8 mouse cellular contexts compared by ENCODE assay signal in genomic region chr16:96145110-96145800, GRCm38 (mm10). TPM values are rescaled to one million over a fixed set of nuclear protein-coding genes. Genes with fewer than 3 reads are reported as not detected.
DNase-seq lines count a peak whose midpoint lies in the region; ATAC-seq lines count a peak whose summit lies in the region.

TSS of gene Wrb (plus strand) at chr16:96145407.

- DNase-seq in adrenal gland, adult (ENCODE audit: inconsistent age in 2 of 2, low spot score in 1 of 2) = peak; percentile 100
- DNase-seq in embryo, embryonic 10.5 days (ENCODE audit: low spot score) = peak; percentile 100
- peak; percentile 100 for DNase-seq in gastrocnemius, postnatal 14 days
- peak; percentile 100 for DNase-seq in left cerebral cortex, postnatal 10 days (ENCODE audit: extremely low spot score in 1 of 2, low spot score in 2 of 2)
- peak; percentile 100 for DNase-seq in right cerebral cortex, postnatal 25 days
- peak; percentile 100 for DNase-seq in urinary bladder, postnatal 4 days (ENCODE audit: low spot score in 2 of 2)

- ATAC-seq in inflammation-experienced regulatory T-cells, adult 6 months = peak; percentile 93
- ATAC-seq in megakaryocyte-erythroid progenitor cell, adult 5-6 weeks (replicated peaks; ENCODE audit: low FRiP score, low TSS enrichment, poor library complexity, severe bottlenecking) = peak; percentile 98

- intact Hi-C loops in gastrocnemius, postnatal 14 days (cut with DNase I; ENCODE audit: low total_unique reads) = loop anchor here (10.0 kb wide), 1 partner anchor 100 kb away; no protein-coding TSS in a partner anchor
- intact Hi-C loops in left cerebral cortex, postnatal 10 days (cut with DNase I) = no loop called here

RNA-seq across cellular contexts. Expression of gene Wrb, which starts in this region (rescaled TPM):
- total RNA-seq in gastrocnemius, postnatal 14 days (2021) = 1 to 10 TPM; 6.5 to 7.8 TPM
- polyA plus RNA-seq in inflammation-experienced regulatory T-cells, adult 6 months (2017; shearing (Covaris generic)) = 10 to 100 TPM; 11.3 to 23.6 (median 18.2) TPM
- 10 to 100 TPM; 75.2 to 84.1 TPM for total RNA-seq in left cerebral cortex, postnatal 10 days (2021)
- 14.2 and 16.5 TPM in 2 replicates for total RNA-seq in megakaryocyte-erythroid progenitor cell, adult 5-6 weeks (2014; fragmentation: Nextera tagmentation)
- 11.1 and 25.0 TPM in 2 replicates for total RNA-seq in megakaryocyte-erythroid progenitor cell, adult 5-6 weeks (2017)

Comparison
In these comparisons a context has a peak if more than half of its experiments do, and no peak if none do; other contexts are left out.
1. Peak in every context shown above with its lines: DNase-seq and ATAC-seq.